Mouse (Mus musculus) gastrocnemius, adult 2 months (tissue): ENCODE data around the gene Zfp58. TPM values are rescaled to one million over a fixed set of nuclear protein-coding genes. Genes with fewer than 3 reads are reported as not detected.
"Not testable (repeated sequence)": the region's sequence is repeated elsewhere in the genome, so short reads cannot be mapped to it uniquely, and the experiment has no call there.

ENCODE experiments used
- DNase-seq: peaks from one replicate; pipeline ENCODE4 v3.0.0; 2022
- H3K27ac ChIP-seq: fragments of 200-600 bp; 2 replicates; pipeline ENCODE4 v1.8.1; 2022; ENCODE audit warnings: mild to moderate bottlenecking
- H3K4me3 ChIP-seq: fragments of 200-600 bp; 2 replicates; pipeline ENCODE4 v1.8.1; 2022; ENCODE audit warnings: mild to moderate bottlenecking, moderate library complexity
- CTCF ChIP-seq: fragments of 200-600 bp; IDR thresholded peaks from 2 replicates; pipeline ENCODE4 v1.8.1; 2022; ENCODE audit warnings: antibody characterized with exemption, mild to moderate bottlenecking, moderate library complexity
- intact Hi-C: fragments of 180-260 bp; cut with DNase I; formaldehyde crosslinking; loops from one replicate; pipeline ENCODE4 v1.15.1; 2025
- long read RNA-seq, 2 experiments: library from polyadenylated mRNA; stranded (forward); transcript quantifications; one replicate each; pipeline ENCODE4 v2.0.0; 2021
- total RNA-seq, 2 experiments: library from RNA; stranded (reverse); gene quantifications; 2 replicates each; pipeline ENCODE4 v1.2.3; 2021

The Zfp58 gene
- total RNA-seq: 1 to 10 TPM; 4.2 to 4.8 TPM
- long read RNA-seq, experiment 1: 0 reads
- long read RNA-seq, experiment 2, partial matches to known transcripts: 0 of 2 reads
- long read RNA-seq, experiment 2, other reads (novel, unspliced or antisense): 0 of 2 reads

- Histone ChIP-seq H3K4me3 (peak within 1 kb of the TSS; percentile 90), H3K27ac (peak within 1 kb of the TSS; percentile 87)
- intact Hi-C loops: loop anchor here (10.0 kb wide), 1 partner anchor 235 kb away; no protein-coding TSS in a partner anchor
- TF ChIP-seq CTCF: no peak
- peak; percentile 83 for DNase-seq
Observed at GRCm38 (mm10) chr13:67500084-67500719, at the start of gene Zfp58. Zfp58 (minus strand) TSS chr13:67500555.

- intact Hi-C loops: no loop called here
- no peak for DNase-seq
- TF ChIP-seq CTCF: no peak
- Histone ChIP-seq H3K4me3 (no peak overlapping the region), H3K27ac (no peak overlapping the region)
Observed at GRCm38 (mm10) chr13:67545941-67546340, 45.6 kb upstream of the Zfp58 start.

GRCm38 (mm10) chr13:67527049-67527730 lies 26.8 kb upstream of the Zfp58 start:
- Histone ChIP-seq H3K4me3 (no peak overlapping the region), H3K27ac (no peak overlapping the region)
- intact Hi-C loops: loop anchor here (2.0 to 10.0 kb wide), 2 partner anchors 26 to 198 kb away; partner anchors contain the start of genes Zfp65 and Zfp748
- TF ChIP-seq CTCF: no peak
- DNase-seq: no peak

- TF ChIP-seq CTCF: no peak
- Histone ChIP-seq H3K4me3 (peak within 1 kb of the TSS; percentile 84), H3K27ac (peak within 1 kb of the TSS; percentile 89)
- DNase-seq: peak; percentile 94
- intact Hi-C loops: loop anchor here (2.0 to 10.0 kb wide), 2 partner anchors 27 to 199 kb away; partner anchors contain the start of genes Zfp65 and Zfp748
Observed at GRCm38 (mm10) chr13:67525753-67526410, 25.5 kb upstream of the Zfp58 start, which contains the start of the genes Gm26965 and Zfp87. Gm26965 (minus strand) TSS chr13:67526151. Zfp87 (minus strand) TSS chr13:67526177.

GRCm38 (mm10) chr13:67500908-67501307 lies 553 bp upstream of the Zfp58 start:
- Histone ChIP-seq H3K4me3 (peak overlapping the region; percentile 90; the same call in 1 of the 2 replicates), H3K27ac (peak overlapping the region; percentile 87)
- no peak for TF ChIP-seq CTCF
- intact Hi-C loops: loop anchor here (10.0 kb wide), 1 partner anchor 236 kb away; no protein-coding TSS in a partner anchor
- no peak for DNase-seq

GRCm38 (mm10) chr13:67495631-67496030 lies 4.7 kb downstream of the Zfp58 start:
- intact Hi-C loops: no loop called here
- H3K27ac ChIP-seq: no peak overlapping the region
- no peak for DNase-seq
- no peak overlapping the region for H3K4me3 ChIP-seq
- TF ChIP-seq CTCF: no peak

- no peak for TF ChIP-seq CTCF
- intact Hi-C loops: no loop called here
- DNase-seq: no peak
- H3K27ac ChIP-seq: peak overlapping the region; percentile 93
- peak overlapping the region; percentile 94 for H3K4me3 ChIP-seq
Observed at GRCm38 (mm10) chr13:67484424-67484811, 15.9 kb downstream of the Zfp58 start.

GRCm38 (mm10) chr13:67483625-67484423 lies 16.5 kb downstream of the Zfp58 start, which contains the start of gene Zfp874b:
Zfp874b (minus strand) TSS chr13:67484258.
- Histone ChIP-seq H3K27ac (peak within 1 kb of the TSS; percentile 93), H3K4me3 (peak within 1 kb of the TSS; percentile 94)
- intact Hi-C loops: no loop called here
- TF ChIP-seq CTCF: no peak
- peak; percentile 89 for DNase-seq

- no peak for TF ChIP-seq CTCF
- no peak for DNase-seq
- H3K27ac ChIP-seq: no peak overlapping the region
- H3K4me3 ChIP-seq: no peak overlapping the region
- intact Hi-C loops: no loop called here
Observed at GRCm38 (mm10) chr13:67481528-67481927, 18.8 kb downstream of the Zfp58 start.

GRCm38 (mm10) chr13:67469274-67469673 lies 31.1 kb downstream of the Zfp58 start:
- intact Hi-C loops: no loop called here

GRCm38 (mm10) chr13:67463506-67464185 lies 36.7 kb downstream of the Zfp58 start:
- intact Hi-C loops, DNase-seq, H3K4me3 ChIP-seq, H3K27ac ChIP-seq: not testable (repeated sequence)

More at GRCm38 (mm10) chr13:67469274-67469673, 31.1 kb downstream of the Zfp58 start:
- no peak for TF ChIP-seq CTCF
- no peak overlapping the region for H3K4me3 ChIP-seq
- no peak for DNase-seq
- H3K27ac ChIP-seq: no peak overlapping the region

- DNase-seq: no peak
- intact Hi-C loops: no loop called here
- no peak for TF ChIP-seq CTCF
- Histone ChIP-seq H3K27ac (peak overlapping the region; percentile 88), H3K4me3 (peak overlapping the region; percentile 72)
Observed at GRCm38 (mm10) chr13:67452021-67452309, 48.4 kb downstream of the Zfp58 start.
